Mouse (Mus musculus): Measurements from ENCODE around the gene Gm11213. TPM values are rescaled to one million over a fixed set of nuclear protein-coding genes. Genes with fewer than 3 reads are reported as not detected.

Gm11213 gene
- polyA plus RNA-seq (2015; fragmentation: Nextera tagmentation; extraction: Ambion mirVana), result not detected in 2 replicates

GRCm38 (mm10) chr4:63604945-63605344 lies at the start of gene Gm11213:
TSS of gene Gm11213 (minus strand) at chr4:63605261.

GRCm38 (mm10) chr4:63622378-63622835 lies 17.3 kb upstream of the Gm11213 start, which contains the start of gene Tex48:
TSS of gene Tex48 (minus strand) at chr4:63622428.

GRCm38 (mm10) chr4:63558407-63559081 lies 46.5 kb downstream of the Gm11213 start, which contains the start of gene Tmem268:
TSS of gene Tmem268 (plus strand) at chr4:63558781.

Other genes starting within 250 kb of the Gm11213 start
- not detected in 2 replicates for gene Orm3, start 249.1 kb downstream of the Gm11213 start, polyA plus RNA-seq (2015; fragmentation: Nextera tagmentation; extraction: Ambion mirVana)
- not detected in 2 replicates for gene Orm2, start 242.8 kb downstream of the Gm11213 start, polyA plus RNA-seq (2015; fragmentation: Nextera tagmentation; extraction: Ambion mirVana)
- gene Akna, start 201.9 kb downstream of the Gm11213 start, polyA plus RNA-seq (2015; fragmentation: Nextera tagmentation; extraction: Ambion mirVana), result 2.2 and 2.6 TPM in 2 replicates
- 5.4 and 5.5 TPM in 2 replicates for gene Whrn, start 109.3 kb downstream of the Gm11213 start, polyA plus RNA-seq (2015; fragmentation: Nextera tagmentation; extraction: Ambion mirVana)
- 328 and 334 TPM in 2 replicates for gene Atp6v1g1, start 60.5 kb downstream of the Gm11213 start, polyA plus RNA-seq (2015; fragmentation: Nextera tagmentation; extraction: Ambion mirVana)
- gene Tmem268, start 46.5 kb downstream of the Gm11213 start, polyA plus RNA-seq (2015; fragmentation: Nextera tagmentation; extraction: Ambion mirVana), result 3.9 and 4.1 TPM in 2 replicates
- gene Tex48, start 17.2 kb upstream of the Gm11213 start, polyA plus RNA-seq (2015; fragmentation: Nextera tagmentation; extraction: Ambion mirVana), result not detected in 2 replicates
- not detected in 2 replicates for gene Gm11214, start 58.1 kb upstream of the Gm11213 start, polyA plus RNA-seq (2015; fragmentation: Nextera tagmentation; extraction: Ambion mirVana)
- 0.08 TPM in 1 of 2 replicates, not detected in the other for gene Tnfsf15, start 139.9 kb upstream of the Gm11213 start, polyA plus RNA-seq (2015; fragmentation: Nextera tagmentation; extraction: Ambion mirVana)

All from neural tube, postnatal 0 days (tissue).